Mouse (Mus musculus) kidney, adult 9 months (tissue): ENCODE results near the gene Pcnp.
A peak's percentile ranks its signal among the peaks of the same experiment; 100 is the strongest.
"Not testable (repeated sequence)": the region's sequence is repeated elsewhere in the genome, so short reads cannot be mapped to it uniquely, and the experiment has no call there.

Experiments used
- DNase-seq: peaks from one replicate; pipeline ENCODE4 v3.0.0; 2022

Pcnp gene

GRCm38 (mm10) chr16:55964126-55964949, 65.2 kb downstream of the Pcnp start:
- peak; percentile 62 for DNase-seq

GRCm38 (mm10) chr16:55963068-55963467, 66.5 kb downstream of the Pcnp start:
- not testable (repeated sequence) for DNase-seq
